Mouse (Mus musculus) intestine, embryonic 14.5 days (tissue): Measurements from ENCODE around the gene Fam241a. TPM values are rescaled to one million over a fixed set of nuclear protein-coding genes. Genes with fewer than 3 reads are reported as not detected.

Experiments
- ATAC-seq: fragments of 200-750 bp; cut with Nextera tagmentation; replicated peaks from 2 replicates; pipeline ENCODE4 v1.8.0; 2017; ENCODE audit warnings: low read depth, moderate number of reproducible peaks, moderate TSS enrichment, moderate library complexity; ENCODE audit not compliant: low FRiP score, low TSS enrichment
- DNase-seq: peaks from one replicate; pipeline ENCODE4 v3.0.0-alpha.2; 2018; ENCODE audit warnings: low spot score
- H3K27ac ChIP-seq: fragments of 300-500 bp; sonication (generic); 2 replicates; pipeline ENCODE4 v1.5.1; 2014; ENCODE audit warnings: low read depth, mild to moderate bottlenecking, control low read depth
- H3K27me3 ChIP-seq: fragments of 300-500 bp; sonication (generic); replicated peaks from 2 replicates; pipeline ENCODE4 v1.6.1; 2014; ENCODE audit warnings: low read length, control low read depth; ENCODE audit not compliant: control insufficient read depth, insufficient read depth
- H3K36me3 ChIP-seq: fragments of 300-500 bp; sonication (generic); 2 replicates; pipeline ENCODE4 v1.6.1; 2014; ENCODE audit warnings: low read length, control low read depth; ENCODE audit not compliant: control insufficient read depth, insufficient read depth
- H3K4me1 ChIP-seq: fragments of 300-500 bp; sonication (generic); replicated peaks from 2 replicates; pipeline ENCODE4 v1.6.1; 2014; ENCODE audit warnings: low read length, control low read depth, mixed read lengths; ENCODE audit not compliant: control insufficient read depth, insufficient read depth
- H3K4me2 ChIP-seq: fragments of 300-500 bp; sonication (generic); 2 replicates; pipeline ENCODE4 v1.6.1; 2014; ENCODE audit warnings: low read length
- H3K4me3 ChIP-seq: fragments of 300-500 bp; sonication (generic); 2 replicates; pipeline ENCODE4 v1.5.1; 2014; ENCODE audit warnings: low read depth, low read length, control low read depth, mixed read lengths
- H3K9ac ChIP-seq: fragments of 300-500 bp; sonication (generic); 2 replicates; pipeline ENCODE4 v1.6.1; 2014; ENCODE audit warnings: mild to moderate bottlenecking, low read length
- H3K9me3 ChIP-seq: fragments of 300-500 bp; sonication (generic); 2 replicates; pipeline ENCODE4 v1.6.1; 2016; ENCODE audit warnings: low read length, control low read depth; ENCODE audit not compliant: control insufficient read depth
- WGBS: fragments of 180-500 bp; shearing (Covaris S2); extraction: QIAGEN DNeasy Blood & Tissue Kit; methylation state at CpG from one replicate; pipeline ENCODE4 v1.1.7; 2014; 5-methylcytosine and 5-hydroxymethylcytosine counted together
- polyA plus RNA-seq: library from polyadenylated mRNA; unstranded; fragments of >200 nt; fragmentation: Nextera tagmentation; extraction: Ambion mirVana; gene quantifications from 2 replicates; pipeline ENCODE4 v1.2.1, GENCODE M21; 2014

The Fam241a gene
- polyA plus RNA-seq, 1 experiment from 2014 or later, result 10.5 TPM

- H3K9me3 ChIP-seq, result no peaks in the 10 kb centered on the region
- WGBS, result 87% methylated on average over 9 of the region's 9 CpGs
- no peak overlapping the region for H3K4me3 ChIP-seq
- H3K36me3 ChIP-seq, result no peaks in the 10 kb centered on the region
- H3K27me3 ChIP-seq, result no peaks in the 10 kb centered on the region
- DNase-seq (no peak), ATAC-seq (no peak)
- H3K9ac ChIP-seq, result no peak overlapping the region
- H3K4me1 ChIP-seq, result peaks cover 12% of the 10 kb centered on the region
- no peak overlapping the region for H3K4me2 ChIP-seq
- no peak overlapping the region for H3K27ac ChIP-seq
Measured at GRCm38 (mm10) chr3:127868046-127868758, 27.9 kb downstream of the Fam241a start.

- ATAC-seq (no peak), DNase-seq (no peak)
- Histone ChIP-seq H3K4me2 (no peak overlapping the region), H3K9ac (no peak overlapping the region), H3K27me3 (no peaks in the 10 kb centered on the region), H3K36me3 (no peaks in the 10 kb centered on the region), H3K4me1 (peaks cover 9% of the 10 kb centered on the region), H3K27ac (no peak overlapping the region), H3K9me3 (no peaks in the 10 kb centered on the region), H3K4me3 (no peak overlapping the region)
- WGBS, result 27% methylated on average over 2 of the region's 2 CpGs
Measured at GRCm38 (mm10) chr3:127864242-127864641, 31.9 kb downstream of the Fam241a start.

GRCm38 (mm10) chr3:127863571-127863970 lies 32.6 kb downstream of the Fam241a start:
- H3K27me3 ChIP-seq, result no peaks in the 10 kb centered on the region
- WGBS, result 43% methylated on average over 3 of the region's 3 CpGs
- no peak overlapping the region for H3K9ac ChIP-seq
- no peak overlapping the region for H3K27ac ChIP-seq
- H3K36me3 ChIP-seq, result no peaks in the 10 kb centered on the region
- H3K9me3 ChIP-seq, result no peaks in the 10 kb centered on the region
- ATAC-seq, result no peak
- H3K4me1 ChIP-seq, result peaks cover 9% of the 10 kb centered on the region
- H3K4me2 ChIP-seq, result no peak overlapping the region
- no peak for DNase-seq
- H3K4me3 ChIP-seq, result no peak overlapping the region

GRCm38 (mm10) chr3:127862479-127862878 lies 33.6 kb downstream of the Fam241a start:
- DNase-seq (no peak), ATAC-seq (no peak)
- H3K27ac ChIP-seq, result no peak overlapping the region
- 77% methylated on average over 4 of the region's 4 CpGs for WGBS
- no peaks in the 10 kb centered on the region for H3K27me3 ChIP-seq
- no peak overlapping the region for H3K4me2 ChIP-seq
- H3K4me3 ChIP-seq, result no peak overlapping the region
- no peak overlapping the region for H3K9ac ChIP-seq
- H3K4me1 ChIP-seq, result peaks cover 9% of the 10 kb centered on the region
- H3K9me3 ChIP-seq, result no peaks in the 10 kb centered on the region
- H3K36me3 ChIP-seq, result no peaks in the 10 kb centered on the region

- 81% methylated on average over 11 of the region's 11 CpGs for WGBS
- ATAC-seq (no peak), DNase-seq (no peak)
- H3K27ac ChIP-seq, result no peak overlapping the region
- no peaks in the 10 kb centered on the region for H3K9me3 ChIP-seq
- peaks cover 9% of the 10 kb centered on the region for H3K4me1 ChIP-seq
- no peak overlapping the region for H3K9ac ChIP-seq
- no peak overlapping the region for H3K4me2 ChIP-seq
- no peaks in the 10 kb centered on the region for H3K27me3 ChIP-seq
- no peaks in the 10 kb centered on the region for H3K36me3 ChIP-seq
- H3K4me3 ChIP-seq, result no peak overlapping the region
Measured at GRCm38 (mm10) chr3:127861340-127861739, 34.8 kb downstream of the Fam241a start.

- no peak overlapping the region for H3K4me3 ChIP-seq
- no peaks in the 10 kb centered on the region for H3K4me1 ChIP-seq
- H3K9me3 ChIP-seq, result no peaks in the 10 kb centered on the region
- ATAC-seq, result no peak; the same call in 1 of the 2 replicates
- no peaks in the 10 kb centered on the region for H3K36me3 ChIP-seq
- DNase-seq, result peak; percentile 82
- no peak overlapping the region for H3K4me2 ChIP-seq
- H3K9ac ChIP-seq, result no peak overlapping the region
- no peaks in the 10 kb centered on the region for H3K27me3 ChIP-seq
- no peak overlapping the region for H3K27ac ChIP-seq
- 23% methylated on average over 15 of the region's 15 CpGs for WGBS
Measured at GRCm38 (mm10) chr3:127853431-127854206, 42.5 kb downstream of the Fam241a start.

- Histone ChIP-seq H3K27me3 (no peaks in the 10 kb centered on the region), H3K4me3 (no peak overlapping the region), H3K9ac (no peak overlapping the region), H3K27ac (no peak overlapping the region), H3K36me3 (no peaks in the 10 kb centered on the region), H3K4me1 (no peaks in the 10 kb centered on the region), H3K9me3 (no peaks in the 10 kb centered on the region), H3K4me2 (no peak overlapping the region)
- DNase-seq (peak; percentile 47), ATAC-seq (no peak)
- 70% methylated on average over 9 of the region's 9 CpGs for WGBS
Measured at GRCm38 (mm10) chr3:127852722-127853121, 43.4 kb downstream of the Fam241a start.

- Histone ChIP-seq H3K27ac (peak overlapping the region; percentile 24; the same call in 1 of the 2 replicates), H3K9me3 (no peaks in the 10 kb centered on the region)
- WGBS, result 53% methylated on average over 9 of the region's 9 CpGs
Measured at GRCm38 (mm10) chr3:127850776-127851646, 45.1 kb downstream of the Fam241a start.

More at GRCm38 (mm10) chr3:127850776-127851646, 45.1 kb downstream of the Fam241a start:
- ATAC-seq, result peak; percentile 64; the same call in 1 of the 2 replicates
- no peaks in the 10 kb centered on the region for H3K4me1 ChIP-seq
- no peak overlapping the region for H3K4me2 ChIP-seq
- no peak overlapping the region for H3K9ac ChIP-seq
- no peaks in the 10 kb centered on the region for H3K27me3 ChIP-seq
- no peak overlapping the region for H3K4me3 ChIP-seq
- no peaks in the 10 kb centered on the region for H3K36me3 ChIP-seq
- DNase-seq, result peak; percentile 58
